Mouse (Mus musculus) midbrain, embryonic 14.5 days (tissue): ENCODE results near the gene Nap1l4. TPM values are rescaled to one million over a fixed set of nuclear protein-coding genes. Genes with fewer than 3 reads are reported as not detected.

Experiments
- ATAC-seq: fragments of 200-750 bp; cut with Nextera tagmentation; 2 replicates; pipeline ENCODE4 v1.8.0; 2017; ENCODE audit warnings: moderate number of reproducible peaks, moderate library complexity; ENCODE audit not compliant: low FRiP score, low TSS enrichment
- DNase-seq: peaks from one replicate; pipeline ENCODE4 v3.0.0-alpha.2; 2015
- H3K27ac ChIP-seq: fragments of 300-500 bp; sonication (generic); replicated peaks from 2 replicates; pipeline ENCODE4 v1.5.1; 2014; ENCODE audit warnings: mild to moderate bottlenecking, low read depth, low read length, moderate library complexity
- H3K27me3 ChIP-seq: fragments of 300-500 bp; sonication (generic); 2 replicates; pipeline ENCODE4 v1.6.1; 2014; ENCODE audit warnings: low read length, control low read depth, mixed read lengths; ENCODE audit not compliant: control insufficient read depth, insufficient read depth
- H3K36me3 ChIP-seq: fragments of 300-500 bp; sonication (generic); 2 replicates; pipeline ENCODE4 v1.6.1; 2014; ENCODE audit warnings: low read length, control low read depth; ENCODE audit not compliant: control insufficient read depth, insufficient read depth
- H3K4me1 ChIP-seq: fragments of 300-500 bp; sonication (generic); 2 replicates; pipeline ENCODE4 v1.6.1; 2014; ENCODE audit warnings: mild to moderate bottlenecking, antibody characterized with exemption, low read length, control low read depth; ENCODE audit not compliant: control insufficient read depth, insufficient read depth
- H3K4me2 ChIP-seq: fragments of 300-500 bp; sonication (generic); 2 replicates; pipeline ENCODE4 v1.6.1; 2014; ENCODE audit warnings: mild to moderate bottlenecking, low read length, moderate library complexity
- H3K4me3 ChIP-seq: fragments of 300-500 bp; sonication (generic); replicated peaks from 2 replicates; pipeline ENCODE4 v1.5.1; 2014; ENCODE audit warnings: low read depth, low read length
- H3K9ac ChIP-seq: fragments of 300-500 bp; sonication (generic); replicated peaks from 2 replicates; pipeline ENCODE4 v1.6.1; 2014; ENCODE audit warnings: mild to moderate bottlenecking, low read length, moderate library complexity
- H3K9me3 ChIP-seq: fragments of 300-500 bp; sonication (generic); 2 replicates; pipeline ENCODE4 v1.6.1; 2016; ENCODE audit warnings: low read length, control low read depth, mixed read lengths; ENCODE audit not compliant: control insufficient read depth
- WGBS: fragments of 180-500 bp; shearing (Covaris S2); extraction: QIAGEN DNeasy Blood & Tissue Kit; methylation state at CpG from one replicate; pipeline ENCODE4 v1.1.7; 2014; 5-methylcytosine and 5-hydroxymethylcytosine counted together
- polyA plus RNA-seq: library from polyadenylated mRNA; unstranded; fragments of >200 nt; fragmentation: Nextera tagmentation; extraction: Ambion mirVana; gene quantifications from 2 replicates; pipeline ENCODE4 v1.2.1, GENCODE M21; 2014

Nap1l4 gene
- polyA plus RNA-seq, 1 experiment from 2014 or later: 174 TPM

- ATAC-seq (no peak), DNase-seq (no peak)
- WGBS: 88% methylated on average over 3 of the region's 3 CpGs
- no peaks in the 10 kb centered on the region for H3K4me1 ChIP-seq
- no peak overlapping the region for H3K9ac ChIP-seq
- no peak overlapping the region for H3K27ac ChIP-seq
- H3K27me3 ChIP-seq: no peaks in the 10 kb centered on the region
- no peak overlapping the region for H3K4me3 ChIP-seq
- H3K36me3 ChIP-seq: peaks cover 39% of the 10 kb centered on the region
- H3K9me3 ChIP-seq: no peaks in the 10 kb centered on the region
- no peak overlapping the region for H3K4me2 ChIP-seq
Measured at GRCm38 (mm10) chr7:143510593-143511334, 38.1 kb downstream of the Nap1l4 start.

- peaks cover 27% of the 10 kb centered on the region for H3K36me3 ChIP-seq
- WGBS: 77% methylated on average over 1 of the region's 1 CpGs
- H3K4me3 ChIP-seq: no peak overlapping the region
- H3K27me3 ChIP-seq: peaks cover 8% of the 10 kb centered on the region; the same call in 1 of the 2 replicates
- no peaks in the 10 kb centered on the region for H3K9me3 ChIP-seq
- H3K4me1 ChIP-seq: no peaks in the 10 kb centered on the region
- no peak overlapping the region for H3K27ac ChIP-seq
- ATAC-seq (no peak), DNase-seq (no peak)
- no peak overlapping the region for H3K9ac ChIP-seq
- H3K4me2 ChIP-seq: no peak overlapping the region
Measured at GRCm38 (mm10) chr7:143509566-143509965, 39.3 kb downstream of the Nap1l4 start.

- Histone ChIP-seq H3K4me3 (no peak overlapping the region), H3K36me3 (no peaks in the 10 kb centered on the region), H3K4me1 (0 out of 2 replicates have a peak, but pooled peaks cover 1% of the 10 kb centered on the region), H3K27ac (no peak overlapping the region), H3K4me2 (no peak overlapping the region), H3K9me3 (no peaks in the 10 kb centered on the region), H3K9ac (no peak overlapping the region), H3K27me3 (peaks cover 35% of the 10 kb centered on the region)
- 31% methylated on average over 7 of the region's 7 CpGs for WGBS
- ATAC-seq (no peak), DNase-seq (peak; percentile 69)
Measured at GRCm38 (mm10) chr7:143506675-143507074, 42.2 kb downstream of the Nap1l4 start.

GRCm38 (mm10) chr7:143506271-143506670 is 42.6 kb downstream of the Nap1l4 start:
- no peaks in the 10 kb centered on the region for H3K9me3 ChIP-seq
- 0 out of 2 replicates have a peak, but pooled peaks cover 3% of the 10 kb centered on the region for H3K4me1 ChIP-seq
- H3K27me3 ChIP-seq: peaks cover 39% of the 10 kb centered on the region
- no peaks in the 10 kb centered on the region for H3K36me3 ChIP-seq
- H3K4me3 ChIP-seq: no peak overlapping the region
- ATAC-seq: no peak
- 72% methylated on average over 7 of the region's 7 CpGs for WGBS
- no peak overlapping the region for H3K27ac ChIP-seq
- H3K9ac ChIP-seq: no peak overlapping the region
- no peak overlapping the region for H3K4me2 ChIP-seq
- DNase-seq: no peak

GRCm38 (mm10) chr7:143505823-143506222 is 43.1 kb downstream of the Nap1l4 start:
- Histone ChIP-seq H3K4me1 (0 out of 2 replicates have a peak, but pooled peaks cover 3% of the 10 kb centered on the region), H3K36me3 (no peaks in the 10 kb centered on the region), H3K27me3 (peaks cover 44% of the 10 kb centered on the region), H3K4me3 (no peak overlapping the region), H3K27ac (no peak overlapping the region), H3K9ac (no peak overlapping the region), H3K9me3 (no peaks in the 10 kb centered on the region), H3K4me2 (no peak overlapping the region)
- DNase-seq (peak; percentile 68), ATAC-seq (no peak)
- 31% methylated on average over 11 of the region's 11 CpGs for WGBS

- no peak overlapping the region for H3K9ac ChIP-seq
- H3K4me2 ChIP-seq: no peak overlapping the region
- H3K36me3 ChIP-seq: no peaks in the 10 kb centered on the region
- peaks cover 48% of the 10 kb centered on the region for H3K27me3 ChIP-seq
- WGBS: 93% methylated on average over 2 of the region's 2 CpGs
- H3K27ac ChIP-seq: no peak overlapping the region
- H3K9me3 ChIP-seq: no peaks in the 10 kb centered on the region
- no peak for DNase-seq
- no peak overlapping the region for H3K4me3 ChIP-seq
- H3K4me1 ChIP-seq: 0 out of 2 replicates have a peak, but pooled peaks cover 3% of the 10 kb centered on the region
- ATAC-seq: no peak
Measured at GRCm38 (mm10) chr7:143505411-143505810, 43.5 kb downstream of the Nap1l4 start.

- Histone ChIP-seq H3K9ac (no peak overlapping the region), H3K36me3 (no peaks in the 10 kb centered on the region), H3K27ac (no peak overlapping the region), H3K27me3 (peaks cover 57% of the 10 kb centered on the region), H3K4me3 (no peak overlapping the region), H3K4me1 (0 out of 2 replicates have a peak, but pooled peaks cover 3% of the 10 kb centered on the region), H3K9me3 (no peaks in the 10 kb centered on the region), H3K4me2 (no peak overlapping the region)
- DNase-seq: no peak
- 92% methylated on average over 6 of the region's 6 CpGs for WGBS
- no peak for ATAC-seq
Measured at GRCm38 (mm10) chr7:143503926-143504325, 45.0 kb downstream of the Nap1l4 start.

- no peaks in the 10 kb centered on the region for H3K9me3 ChIP-seq
- H3K27me3 ChIP-seq: peaks cover 57% of the 10 kb centered on the region
- H3K9ac ChIP-seq: no peak within 1 kb of the TSS; the same call in 1 of the 2 replicates
- peak within 1 kb of the TSS; percentile 35 for H3K4me3 ChIP-seq
- H3K4me1 ChIP-seq: 0 out of 2 replicates have a peak, but pooled peaks cover 3% of the 10 kb centered on the region
- H3K4me2 ChIP-seq: peak within 1 kb of the TSS; percentile 66
- WGBS: 4% methylated on average over 51 of the region's 51 CpGs
- ATAC-seq (no peak), DNase-seq (no peak)
- H3K36me3 ChIP-seq: no peaks in the 10 kb centered on the region
- H3K27ac ChIP-seq: no peak within 1 kb of the TSS
Measured at GRCm38 (mm10) chr7:143502418-143503200, 46.3 kb downstream of the Nap1l4 start, which contains the start of gene Phlda2. Phlda2 (minus strand) TSS chr7:143503150.
